Mouse (Mus musculus): ENCODE results near the gene Tcaf3.

Tcaf3 gene

DNA sequence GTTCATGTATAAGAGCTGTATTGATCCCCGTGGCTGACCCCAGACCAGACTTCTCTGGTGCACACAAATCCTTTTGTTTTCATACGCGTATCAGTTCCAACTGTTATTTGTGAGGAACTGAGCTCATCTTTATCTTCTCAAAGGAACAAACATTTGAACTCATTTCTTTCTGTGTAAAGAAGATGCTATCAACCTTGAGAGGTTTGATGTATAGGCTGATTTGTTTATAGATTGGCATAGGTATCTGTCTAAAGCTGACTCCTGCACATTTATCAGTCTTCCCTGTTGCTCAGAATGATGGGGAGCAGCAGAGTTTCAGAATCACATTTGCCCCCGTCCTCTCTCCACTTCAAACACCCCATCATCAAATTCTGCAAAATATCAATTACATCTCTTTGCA, at the start of gene Tcaf3:
Gene Tcaf3, minus strand, starts transcription at position 101 of the 400 bp plus-strand sequence.
- no peak for DNase-seq (ENCODE audit: extremely low read depth, low read depth, low spot score)

DNA sequence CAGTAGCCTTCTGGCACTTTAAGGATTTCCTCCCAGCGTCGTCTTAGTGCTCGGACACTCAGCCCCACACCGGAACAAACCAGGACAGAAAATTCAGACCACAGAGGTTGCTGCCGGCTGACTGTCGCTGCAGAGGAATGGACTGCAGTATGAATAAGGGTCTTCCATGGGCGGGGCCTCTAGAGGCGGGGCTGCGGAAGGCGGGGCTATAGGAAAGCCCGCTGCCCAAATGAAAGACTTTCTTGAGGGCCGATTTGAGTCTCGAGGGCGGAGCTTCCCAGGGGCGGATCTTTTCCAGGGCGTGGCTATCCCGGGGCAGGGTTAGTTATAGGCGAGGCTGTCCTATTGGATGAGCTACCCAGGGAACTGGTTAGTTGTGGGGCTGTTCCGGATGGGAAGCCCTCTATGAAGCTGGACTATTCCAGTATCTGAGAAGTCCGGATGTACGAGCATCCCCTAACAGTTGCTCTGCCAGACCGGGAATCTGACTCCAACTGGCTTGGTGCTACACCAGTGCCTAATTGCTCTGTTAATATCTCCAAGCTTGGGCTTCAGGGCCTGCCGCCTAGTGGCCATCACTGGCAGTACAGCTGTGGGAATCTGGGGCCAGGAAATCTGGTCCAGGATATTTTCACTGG, 47.5 kb upstream of the Tcaf3 start, which contains the start of gene Tcaf2:
Gene Tcaf2, minus strand, starts transcription at position 343 of the 638 bp plus-strand sequence.
- DNase-seq (ENCODE audit: extremely low read depth, low read depth, low spot score) = peak; percentile 50

DNA sequence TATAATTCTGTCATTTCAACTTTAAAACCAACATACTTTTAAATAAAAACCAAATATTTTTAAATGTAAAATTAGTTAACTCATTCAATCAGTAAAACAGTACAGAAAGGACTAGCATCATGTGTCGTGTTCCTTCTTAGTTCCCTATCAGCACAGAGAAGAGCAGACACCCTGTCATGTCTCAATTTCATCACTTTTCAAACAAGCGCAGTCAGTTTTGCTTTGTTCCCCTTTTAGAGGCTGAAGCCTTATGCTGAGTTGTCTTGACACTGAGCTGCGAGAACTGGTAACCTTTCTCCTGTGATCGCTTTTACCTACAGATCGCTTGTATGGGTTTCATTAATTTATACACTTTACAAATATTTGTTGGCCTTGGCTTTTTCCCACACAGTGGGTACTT, 36.9 kb upstream of the Tcaf3 start:
- no peak for DNase-seq (ENCODE audit: extremely low read depth, low read depth, low spot score)

- DNase-seq (ENCODE audit: extremely low read depth, low read depth, low spot score) = no peak
Measured at GRCm38 (mm10) chr6:42631395-42631794, 33.9 kb upstream of the Tcaf3 start.

DNA sequence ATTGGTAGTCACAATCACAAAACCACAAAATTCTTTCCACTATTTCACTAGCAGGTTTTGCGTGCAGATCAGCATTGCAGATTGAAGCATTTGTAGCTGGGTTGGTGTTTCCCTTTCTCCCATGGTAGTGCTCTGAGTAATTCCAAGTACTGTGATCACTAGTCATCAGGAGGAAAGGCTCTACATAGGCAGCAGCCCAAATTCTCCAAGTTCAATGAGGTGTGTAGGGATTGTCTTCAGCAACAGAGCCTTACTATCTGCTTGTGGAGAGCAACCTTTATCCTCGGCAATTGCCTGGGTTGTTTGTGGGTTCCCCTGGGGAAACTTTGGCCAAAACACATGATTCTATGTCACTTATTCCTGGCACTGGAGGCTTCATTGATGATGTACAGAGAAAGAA, 19.4 kb upstream of the Tcaf3 start:
- no peak for DNase-seq (ENCODE audit: extremely low read depth, low read depth, low spot score)

GRCm38 (mm10) chr6:42612218-42612617, 14.7 kb upstream of the Tcaf3 start:
- no peak for DNase-seq (ENCODE audit: extremely low read depth, low read depth, low spot score)

DNA sequence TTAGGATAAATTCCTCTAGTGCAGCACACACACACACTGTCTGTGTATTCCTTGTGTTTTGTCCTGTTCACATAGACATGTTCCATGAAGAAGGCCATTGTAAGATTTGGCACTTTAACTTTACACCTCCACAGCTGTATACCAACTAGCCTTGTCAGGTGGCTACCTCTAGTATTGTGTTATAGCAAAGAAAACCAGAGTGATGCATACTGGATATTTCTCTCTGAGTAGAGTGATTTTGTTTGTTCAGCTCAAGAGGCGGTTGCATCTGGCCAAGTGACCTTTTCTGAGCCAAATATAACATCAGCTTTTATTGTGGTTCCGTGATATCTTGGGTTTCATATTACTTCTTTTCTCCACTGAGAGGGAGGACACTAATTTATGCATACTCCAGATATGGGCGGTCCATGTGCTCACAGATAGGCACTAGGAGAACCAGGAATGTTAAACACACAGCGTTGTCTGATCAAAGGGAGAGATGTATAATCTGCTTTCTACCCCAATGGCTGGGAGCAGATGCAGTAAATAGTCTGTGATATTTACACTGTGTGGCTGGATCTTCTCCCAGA, 13.5 kb upstream of the Tcaf3 start:
- DNase-seq (ENCODE audit: extremely low read depth, low read depth, low spot score) = no peak

DNA sequence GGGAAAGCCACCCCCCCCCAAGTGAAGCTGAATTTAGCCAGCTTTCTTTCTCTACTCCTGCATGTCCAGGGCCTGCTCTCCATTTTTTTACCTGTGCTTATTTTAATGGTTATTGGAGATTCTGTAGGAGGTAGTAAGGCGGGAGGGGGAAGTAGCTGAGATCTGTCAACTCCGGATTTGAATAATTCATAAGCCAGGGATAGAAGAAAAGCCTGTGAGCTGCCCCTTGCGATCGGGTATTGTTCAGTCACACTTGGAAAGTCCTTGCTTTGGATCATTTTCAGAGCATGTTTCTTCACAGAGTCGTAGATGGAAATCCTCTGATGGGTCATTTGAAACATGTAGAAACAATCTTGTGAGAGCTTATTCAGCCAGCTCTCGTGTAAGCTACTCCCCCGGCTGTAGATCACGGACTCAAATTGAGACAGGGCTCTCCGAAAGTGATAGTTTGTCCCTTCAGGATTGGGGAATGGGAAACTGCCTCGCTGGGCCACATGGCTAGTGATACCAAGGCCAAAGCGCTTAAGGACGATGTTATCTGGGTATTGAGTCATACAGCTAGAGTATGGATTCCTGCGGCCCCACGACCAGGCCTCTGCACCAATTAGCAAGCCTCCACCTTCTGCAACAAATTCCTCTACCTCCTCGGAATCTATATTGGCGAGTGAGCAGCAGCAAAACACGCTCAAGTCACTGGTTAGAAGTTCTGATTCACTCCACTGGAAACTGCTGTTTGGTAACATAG, 4.2 kb downstream of the Tcaf3 start:
- no peak for DNase-seq (ENCODE audit: extremely low read depth, low read depth, low spot score)

DNA sequence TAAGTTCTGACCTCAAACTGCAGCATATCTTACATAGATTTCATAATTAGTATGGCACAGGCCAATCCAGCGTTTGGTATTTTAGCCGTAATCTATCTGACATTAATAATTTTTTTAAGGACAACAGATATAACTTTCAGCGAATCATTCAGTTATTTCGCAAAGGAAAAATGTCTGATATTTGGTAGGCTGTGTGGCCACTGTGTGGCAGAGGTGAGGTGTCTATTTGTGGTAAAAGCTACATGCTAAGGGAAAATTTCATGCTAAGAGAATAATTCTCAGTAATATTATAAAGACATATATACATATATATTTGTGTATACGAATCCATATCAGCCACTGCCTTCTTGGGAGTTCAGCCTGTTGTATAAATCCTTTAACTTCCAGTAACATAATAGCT, 10.9 kb downstream of the Tcaf3 start:
- no peak for DNase-seq (ENCODE audit: extremely low read depth, low read depth, low spot score)

DNA sequence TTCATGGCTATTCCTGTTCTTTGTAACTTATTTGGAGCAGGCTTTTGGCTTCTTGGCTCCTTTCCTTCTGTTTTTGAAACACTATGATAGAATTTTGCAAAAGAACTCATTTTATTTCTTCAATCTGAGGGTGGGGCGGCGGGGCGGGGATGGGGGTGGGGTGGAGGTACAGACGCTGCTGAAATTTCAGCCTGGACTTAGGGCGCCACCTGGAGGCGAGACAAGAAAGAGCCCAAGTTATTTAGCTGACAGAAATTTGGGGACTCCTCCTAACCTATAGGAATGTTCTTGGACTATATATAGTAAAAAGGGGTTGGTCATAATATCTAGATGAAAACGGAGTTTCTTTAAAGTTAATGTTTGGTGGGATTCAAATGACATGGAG, 14.0 kb downstream of the Tcaf3 start:
- DNase-seq (ENCODE audit: extremely low read depth, low read depth, low spot score) = no peak

DNA sequence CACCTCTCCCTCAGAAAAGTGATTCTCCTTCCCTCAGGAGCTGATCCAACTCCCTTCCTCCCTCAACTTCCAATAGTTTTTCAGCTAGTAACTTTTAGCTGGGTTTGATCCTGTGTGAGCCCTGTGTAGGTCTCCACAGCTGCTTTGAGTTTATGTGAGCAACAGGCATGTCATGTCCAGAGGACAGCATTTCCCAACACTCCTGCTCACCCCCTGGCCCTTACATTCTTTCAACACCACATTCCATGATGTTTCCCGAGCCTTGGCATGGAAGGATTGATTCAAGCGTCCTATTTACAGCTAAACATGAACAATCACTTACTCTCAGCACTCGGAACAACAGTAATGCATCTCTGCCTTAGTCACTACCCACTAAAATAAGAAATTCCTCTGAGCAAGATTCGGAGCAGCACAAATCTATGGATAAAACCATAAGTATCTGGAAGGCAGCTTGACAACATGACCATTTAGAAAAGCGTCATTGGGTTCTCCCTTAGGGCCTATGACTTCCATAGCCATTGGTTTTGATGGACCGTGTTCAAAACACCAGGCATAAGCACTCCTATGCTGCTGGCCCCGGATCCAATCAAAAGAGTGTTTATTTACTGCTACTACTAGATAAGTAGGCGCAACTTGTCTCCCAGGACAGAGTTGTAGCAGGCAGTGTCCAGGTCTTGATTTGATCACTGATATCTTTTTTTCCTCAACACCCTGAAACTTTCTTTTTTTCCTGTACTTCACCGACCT, 14.6 kb downstream of the Tcaf3 start:
- no peak for DNase-seq (ENCODE audit: extremely low read depth, low read depth, low spot score)

- DNase-seq (ENCODE audit: extremely low read depth, low read depth, low spot score) = no peak
Measured at GRCm38 (mm10) chr6:42578678-42579077, 18.8 kb downstream of the Tcaf3 start.

GRCm38 (mm10) chr6:42577433-42577832, 20.1 kb downstream of the Tcaf3 start:
- no peak for DNase-seq (ENCODE audit: extremely low read depth, low read depth, low spot score)

GRCm38 (mm10) chr6:42568205-42568604, 29.3 kb downstream of the Tcaf3 start:
- DNase-seq (ENCODE audit: extremely low read depth, low read depth, low spot score) = no peak

- DNase-seq (ENCODE audit: extremely low read depth, low read depth, low spot score) = no peak
Measured at GRCm38 (mm10) chr6:42566076-42566598, 31.4 kb downstream of the Tcaf3 start.

GRCm38 (mm10) chr6:42562280-42562679, 35.2 kb downstream of the Tcaf3 start:
- no peak for DNase-seq (ENCODE audit: extremely low read depth, low read depth, low spot score)

GRCm38 (mm10) chr6:42560885-42561284, 36.6 kb downstream of the Tcaf3 start:
- no peak for DNase-seq (ENCODE audit: extremely low read depth, low read depth, low spot score)

DNA sequence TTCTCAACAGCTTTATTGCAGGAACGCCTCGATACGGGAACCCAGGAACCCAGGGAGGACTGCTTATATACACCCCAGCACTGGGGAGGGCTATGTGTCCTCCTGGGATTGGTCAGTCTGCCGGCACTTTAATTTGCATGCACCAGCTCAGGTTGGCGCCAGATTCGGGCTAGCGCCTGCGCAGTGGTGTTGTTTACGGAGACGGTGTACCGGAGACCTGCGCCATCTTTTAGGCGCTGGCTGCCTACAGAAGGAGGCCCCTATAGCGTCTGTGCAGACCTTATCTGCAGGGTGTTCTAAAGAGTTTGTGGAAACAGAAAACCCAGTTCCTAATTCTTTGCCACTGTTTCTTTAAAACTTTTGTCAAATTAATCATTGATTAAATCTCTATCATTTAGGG, 38.9 kb downstream of the Tcaf3 start:
- no peak for DNase-seq (ENCODE audit: extremely low read depth, low read depth, low spot score)

- DNase-seq (ENCODE audit: extremely low read depth, low read depth, low spot score) = no peak
Measured at GRCm38 (mm10) chr6:42547461-42547860, 50.0 kb downstream of the Tcaf3 start, which contains the start of gene Olfr455. Gene Olfr455, minus strand, starts transcription at chr6:42547587.

GRCm38 (mm10) chr6:42546180-42546579, 51.3 kb downstream of the Tcaf3 start:
- no peak for DNase-seq (ENCODE audit: extremely low read depth, low read depth, low spot score)

DNA sequence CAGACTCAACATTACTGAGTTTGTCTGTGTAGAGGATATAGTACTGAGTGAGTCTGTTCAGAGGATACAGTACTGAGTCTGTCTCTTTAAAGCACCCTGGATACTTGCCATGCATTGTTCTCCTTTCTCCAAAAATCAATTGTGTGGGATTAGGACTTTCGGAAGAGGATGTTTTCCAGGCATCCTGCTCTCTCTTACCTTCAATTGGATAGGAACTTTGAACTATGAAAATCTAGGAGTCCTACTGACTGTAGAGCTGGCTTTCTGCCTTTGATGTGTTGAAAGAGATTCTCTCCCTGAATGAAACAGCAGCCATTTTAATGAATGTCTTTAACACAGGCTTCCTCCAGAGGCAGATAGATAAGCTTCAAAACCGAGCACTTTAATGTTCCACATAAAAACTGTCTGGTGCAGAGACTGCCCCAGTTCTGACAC, 52.0 kb downstream of the Tcaf3 start:
- DNase-seq (ENCODE audit: extremely low read depth, low read depth, low spot score) = no peak
